Mouse (Mus musculus): ENCODE data around the gene Lrrk1.

Lrrk1 gene

DNA sequence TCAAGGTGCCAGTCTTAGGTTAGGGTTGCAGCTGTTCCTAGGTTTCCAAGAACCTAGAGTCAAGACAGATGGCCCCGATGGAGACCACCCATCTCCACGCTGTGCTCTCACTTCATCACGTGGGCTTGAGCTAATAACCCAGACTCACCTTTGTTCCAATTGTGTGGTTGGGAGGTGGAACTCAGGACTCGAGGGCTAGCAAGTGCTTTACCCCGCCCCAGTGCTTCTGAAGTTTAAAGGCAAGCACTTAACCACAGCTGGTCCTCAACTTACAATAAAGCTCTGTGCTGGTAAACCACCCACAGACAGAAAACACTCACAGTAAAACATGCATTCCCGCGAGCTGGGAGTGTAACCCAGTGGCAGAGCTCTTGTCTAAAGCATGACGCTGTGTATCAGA lies 204.7 kb downstream of the Lrrk1 start:
- DNase-seq, result no peak

DNA sequence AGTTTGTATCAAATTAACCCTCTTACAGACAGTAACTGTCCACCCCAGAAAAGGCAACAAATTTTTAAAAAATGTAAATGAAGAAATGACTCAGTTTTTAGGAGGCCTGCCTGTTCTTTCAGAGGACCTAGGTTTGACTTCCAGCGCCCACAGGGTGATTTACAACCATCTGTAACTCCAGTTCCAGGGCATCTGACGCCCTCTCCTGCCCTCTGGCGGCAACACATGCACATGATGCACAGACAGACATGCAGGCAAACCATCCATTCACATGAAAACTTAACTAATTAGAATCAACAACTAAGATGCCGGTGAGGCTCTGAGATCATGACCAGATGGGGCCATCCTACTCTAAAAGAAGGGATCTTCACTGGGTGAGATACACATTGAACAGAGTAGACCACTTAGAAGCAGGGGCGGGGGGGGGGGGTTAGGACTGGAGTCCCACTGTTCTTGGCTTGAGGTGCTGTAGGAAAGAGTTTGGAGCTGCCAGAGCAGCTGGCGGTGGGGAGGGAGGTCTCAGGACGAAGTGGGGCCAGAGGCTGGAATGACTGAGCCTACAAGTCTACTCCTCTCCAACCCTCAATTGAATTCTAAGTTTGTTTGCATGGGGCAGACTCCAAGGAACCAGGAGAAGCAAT lies 206.0 kb downstream of the Lrrk1 start:
- DNase-seq, result no peak

DNA sequence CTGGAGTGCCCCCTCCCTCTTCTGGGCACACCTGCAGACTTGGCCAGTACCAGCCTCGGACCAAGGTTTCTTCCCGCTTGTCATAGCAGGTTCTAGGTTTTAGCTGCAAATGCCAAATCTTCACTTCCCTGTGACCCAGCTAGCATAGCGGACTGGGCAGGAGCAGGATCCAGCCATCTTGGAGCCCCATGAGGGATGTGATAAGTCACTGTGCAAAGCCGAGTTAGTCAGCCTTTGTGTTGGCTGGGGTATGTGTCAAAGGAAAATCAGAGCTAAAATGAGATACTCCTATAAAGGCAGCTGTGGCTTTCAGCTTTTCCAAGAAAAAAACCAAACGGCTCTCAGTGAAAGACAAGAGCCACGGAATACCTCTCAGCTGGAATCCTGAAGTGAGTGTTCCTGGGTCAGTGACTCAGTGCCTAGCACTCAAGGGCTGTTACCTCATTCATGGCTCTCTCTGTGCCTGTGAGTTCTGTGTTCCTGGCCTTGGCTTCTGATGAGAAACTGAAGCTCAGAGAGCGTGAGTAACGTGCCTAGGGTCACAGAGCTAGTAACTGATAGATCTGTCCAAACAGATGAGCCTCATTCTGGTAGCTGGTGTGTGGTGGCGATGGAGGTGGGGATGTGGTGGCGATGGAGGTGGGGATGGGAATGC lies 207.3 kb downstream of the Lrrk1 start:
- DNase-seq, result no peak

DNA sequence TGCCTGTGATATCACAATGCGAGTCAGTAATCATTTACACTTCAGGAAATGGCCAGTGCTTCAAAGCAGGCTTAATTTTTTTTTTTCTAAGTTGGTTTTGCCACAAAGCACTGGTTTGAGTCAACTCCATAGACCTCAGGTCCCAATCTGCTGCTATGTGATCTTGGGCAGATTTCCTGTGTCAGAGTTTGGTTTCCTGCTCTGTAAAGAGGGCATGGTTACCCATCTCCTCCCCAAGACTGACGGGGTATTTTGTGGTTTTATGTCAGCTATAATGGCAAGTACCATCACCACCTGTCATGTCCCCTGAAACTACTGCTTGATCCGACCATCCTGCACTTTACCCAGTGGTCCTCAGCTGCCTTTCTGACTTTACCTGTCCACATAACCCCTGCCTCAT lies 207.9 kb downstream of the Lrrk1 start:
- DNase-seq, result no peak

DNA sequence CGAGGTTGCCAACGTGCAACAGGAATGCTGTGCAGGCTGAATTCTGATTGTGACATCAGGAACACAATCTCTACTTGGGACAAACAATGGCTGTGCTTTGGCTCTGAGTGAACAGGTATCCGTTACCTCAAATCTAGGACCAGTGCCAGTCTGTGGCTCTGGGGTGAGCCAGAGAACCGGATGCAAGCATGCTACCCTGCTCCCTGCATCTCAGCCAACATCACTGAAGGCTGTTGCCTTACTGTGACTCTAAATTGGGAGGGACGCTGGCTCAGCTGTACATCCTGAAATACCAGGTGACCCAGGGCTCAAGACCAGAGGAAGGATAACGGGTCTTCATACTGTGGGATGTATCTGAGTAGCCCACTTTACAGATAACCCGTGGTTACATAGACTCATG lies 208.4 kb downstream of the Lrrk1 start:
- no peak for DNase-seq

DNA sequence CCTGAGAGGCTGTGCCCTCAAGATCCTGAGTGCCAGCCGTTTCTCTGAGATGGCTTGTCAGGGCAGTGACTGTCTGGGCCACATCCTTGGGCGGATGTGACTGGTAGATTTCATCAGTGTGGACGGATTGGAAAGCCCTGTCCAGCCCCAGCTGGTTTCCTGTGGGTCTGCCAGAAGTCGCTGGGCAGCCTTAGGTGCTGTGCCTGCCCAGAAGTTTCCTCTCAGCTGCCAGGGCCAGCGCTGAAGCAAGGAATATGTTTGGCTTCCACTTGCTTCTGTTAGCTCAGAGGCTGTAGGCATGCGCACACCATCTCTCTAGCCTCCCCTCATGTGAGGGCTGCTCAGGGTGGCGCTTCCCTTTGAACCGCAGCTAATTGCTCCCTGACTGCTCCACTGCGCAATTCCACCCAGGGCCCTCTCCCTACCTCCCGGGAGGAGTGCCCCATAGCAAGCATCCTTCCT lies 209.0 kb downstream of the Lrrk1 start:
- peak; percentile 59 to 68 for DNase-seq

DNA sequence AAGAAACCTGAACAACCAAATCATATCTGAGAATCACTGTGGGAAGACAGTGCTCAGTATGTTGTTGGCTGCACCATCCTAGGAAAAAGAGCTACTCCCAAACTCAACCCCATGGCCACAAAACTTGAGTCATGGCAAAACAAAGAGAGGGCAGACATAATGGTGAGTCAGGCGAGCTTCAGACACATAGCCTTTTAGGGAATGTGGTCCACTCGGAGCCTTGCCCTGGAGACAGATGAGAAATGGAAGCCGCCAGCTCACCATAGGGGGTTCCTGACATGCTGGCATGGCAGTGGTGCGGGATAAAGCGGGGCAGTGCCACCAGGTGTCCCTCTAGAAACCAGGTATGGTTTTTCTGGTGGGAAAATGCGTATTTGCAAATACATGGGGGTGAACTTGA lies 210.0 kb downstream of the Lrrk1 start:
- peak; percentile 42 to 64 for DNase-seq

DNA sequence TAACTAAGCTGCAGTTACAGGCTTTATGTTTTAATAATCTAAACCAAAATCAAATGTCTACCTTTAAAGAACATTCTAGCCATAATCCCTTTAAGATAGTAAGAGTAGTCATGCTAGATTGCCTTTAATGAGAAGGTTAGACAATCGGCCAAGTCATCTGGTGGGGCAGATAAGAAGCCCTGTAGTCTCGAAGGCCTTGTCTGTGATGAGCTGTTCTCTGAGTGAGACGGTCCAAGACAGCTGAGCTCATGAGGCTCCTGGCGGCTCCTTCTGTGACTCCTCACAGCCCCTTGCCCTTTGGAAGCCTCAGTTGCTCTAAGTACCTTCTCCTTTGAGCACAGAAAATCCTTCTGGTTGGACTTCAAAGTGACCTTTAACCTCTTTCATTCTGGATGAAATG lies 211.2 kb downstream of the Lrrk1 start:
- no peak for DNase-seq
